Mouse (Mus musculus) olfactory bulb, adult 2 months (tissue): ENCODE results near the gene Pwp1.

Source experiments
- CTCF ChIP-seq: fragments of 200-500 bp; IDR thresholded peaks from 2 replicates; pipeline ENCODE4 v1.5.1; 2012; ENCODE audit warnings: low read depth, mild to moderate bottlenecking, low read length, moderate library complexity; ENCODE audit not compliant: insufficient read depth
- POLR2A ChIP-seq: fragments of 200-500 bp; IDR thresholded peaks from 2 replicates; pipeline ENCODE4 v1.6.1; 2012; ENCODE audit warnings: mild to moderate bottlenecking, low read depth, low read length, moderate library complexity; ENCODE audit not compliant: insufficient read depth

DNA sequence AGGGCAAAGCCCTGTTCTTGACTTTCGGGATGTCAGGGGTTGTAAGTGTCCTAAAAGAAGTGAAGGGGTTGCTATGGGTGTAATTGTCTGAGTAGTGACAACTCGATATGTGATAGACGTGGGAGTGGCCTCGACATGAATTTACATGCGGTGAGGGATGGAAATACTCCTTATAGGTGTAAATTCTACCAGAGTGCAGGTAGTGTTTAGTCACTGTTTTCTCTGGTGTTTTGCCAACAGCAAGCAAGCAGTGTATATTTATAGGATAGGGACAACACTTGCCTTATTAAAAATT, 43.1 kb downstream of the Pwp1 start:
- TF ChIP-seq CTCF = no peak
- TF ChIP-seq POLR2A = no peak
